Mouse (Mus musculus) heart, embryonic 12.5 days (tissue): ENCODE measurements around the gene Atf6b. TPM values are rescaled to one million over a fixed set of nuclear protein-coding genes. Genes with fewer than 3 reads are reported as not detected.

Source experiments
- polyA plus RNA-seq: library from polyadenylated mRNA; unstranded; fragments of >200 nt; fragmentation: Nextera tagmentation; extraction: Ambion mirVana; gene quantifications from 2 replicates; pipeline ENCODE4 v1.2.1, GENCODE M21; 2016

Gene Atf6b
- polyA plus RNA-seq, 1 experiment from 2014 or later, result 67.0 TPM

Other genes starting within 250 kb of the Atf6b start
- not detected in 2 replicates for gene BC051142, start 248.3 kb upstream of the Atf6b start, polyA plus RNA-seq
- not detected in 2 replicates for gene Btnl4, start 169.8 kb upstream of the Atf6b start, polyA plus RNA-seq
- not detected in 2 replicates for gene Btnl6, start 129.8 kb upstream of the Atf6b start, polyA plus RNA-seq
- gene Notch4, start 82.9 kb upstream of the Atf6b start, polyA plus RNA-seq, result 5.7 and 6.5 TPM in 2 replicates
- 4.4 and 4.6 TPM in 2 replicates for gene Gpsm3, start 57.3 kb upstream of the Atf6b start, polyA plus RNA-seq
- 13.0 and 13.2 TPM in 2 replicates for gene Pbx2, start 55.9 kb upstream of the Atf6b start, polyA plus RNA-seq
- 3.8 TPM in 2 replicates for gene Ager, start 49.3 kb upstream of the Atf6b start, polyA plus RNA-seq
- 123 and 126 TPM in 2 replicates for gene Rnf5, start 43.5 kb upstream of the Atf6b start, polyA plus RNA-seq
- 52.5 and 52.8 TPM in 2 replicates for gene Agpat1, start 42.9 kb upstream of the Atf6b start, polyA plus RNA-seq
- gene Egfl8, start 31.2 kb upstream of the Atf6b start, polyA plus RNA-seq, result 0.30 and 0.57 TPM in 2 replicates
- 28.9 TPM in 2 replicates for gene Ppt2, start 18.6 kb upstream of the Atf6b start, polyA plus RNA-seq
- 0.17 TPM in 1 of 2 replicates, not detected in the other for gene Prrt1, start 17.6 kb upstream of the Atf6b start, polyA plus RNA-seq
- gene Fkbpl, start 2.4 kb upstream of the Atf6b start, polyA plus RNA-seq, result 10.2 and 11.1 TPM in 2 replicates
- 0.77 and 0.98 TPM in 2 replicates for gene Tnxb, start 23.4 kb downstream of the Atf6b start, polyA plus RNA-seq
- gene C4b, start 96.7 kb downstream of the Atf6b start, polyA plus RNA-seq, result 0.15 TPM in 1 of 2 replicates, not detected in the other
- 0.15 TPM in 1 of 2 replicates, not detected in the other for gene Cyp21a1, start 157.4 kb downstream of the Atf6b start, polyA plus RNA-seq
- gene Stk19, start 189.8 kb downstream of the Atf6b start, polyA plus RNA-seq, result 18.2 and 19.6 TPM in 2 replicates
- gene Dxo, start 189.9 kb downstream of the Atf6b start, polyA plus RNA-seq, result 37.2 and 39.9 TPM in 2 replicates
- 35.3 and 39.5 TPM in 2 replicates for gene Skiv2l, start 203.1 kb downstream of the Atf6b start, polyA plus RNA-seq
- 73.7 and 81.3 TPM in 2 replicates for gene Nelfe, start 203.2 kb downstream of the Atf6b start, polyA plus RNA-seq
- 1.1 and 2.2 TPM in 2 replicates for gene Cfb, start 215.4 kb downstream of the Atf6b start, polyA plus RNA-seq
- 2.6 and 2.8 TPM in 2 replicates for gene Zbtb12, start 232.3 kb downstream of the Atf6b start, polyA plus RNA-seq
- gene Gm20547, start 234.9 kb downstream of the Atf6b start, polyA plus RNA-seq, result not detected in 2 replicates